Mouse (Mus musculus) kidney, postnatal 36 days (tissue): ENCODE measurements around the gene Cav2.

Experiments used
- DNase-seq, 2 experiments: peaks; one replicate each; pipeline ENCODE4 v3.0.0; 2021 to 2022; ENCODE audit warnings: mixed read lengths in 2 of 2

The Cav2 gene

DNA sequence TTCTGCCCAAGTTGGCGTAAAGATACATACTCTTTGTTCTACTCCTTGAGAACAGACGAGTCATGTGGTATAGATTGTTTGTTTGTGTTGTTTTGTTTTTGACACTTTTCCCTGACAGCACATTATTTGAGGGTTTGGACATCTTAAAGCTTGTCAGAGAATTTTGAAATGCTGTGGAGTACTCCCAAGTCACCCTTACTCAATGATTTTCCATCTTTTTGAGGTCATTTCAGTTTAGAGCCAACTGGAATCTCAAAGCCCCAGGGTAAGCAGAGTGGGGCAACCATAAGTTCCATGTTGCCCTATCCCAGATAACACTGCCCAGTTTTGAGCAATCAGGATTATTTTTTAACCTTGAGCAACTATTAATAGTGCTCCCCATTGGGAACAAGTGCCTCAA, 33.3 kb downstream of the Cav2 start:
- DNase-seq = no peak

DNA sequence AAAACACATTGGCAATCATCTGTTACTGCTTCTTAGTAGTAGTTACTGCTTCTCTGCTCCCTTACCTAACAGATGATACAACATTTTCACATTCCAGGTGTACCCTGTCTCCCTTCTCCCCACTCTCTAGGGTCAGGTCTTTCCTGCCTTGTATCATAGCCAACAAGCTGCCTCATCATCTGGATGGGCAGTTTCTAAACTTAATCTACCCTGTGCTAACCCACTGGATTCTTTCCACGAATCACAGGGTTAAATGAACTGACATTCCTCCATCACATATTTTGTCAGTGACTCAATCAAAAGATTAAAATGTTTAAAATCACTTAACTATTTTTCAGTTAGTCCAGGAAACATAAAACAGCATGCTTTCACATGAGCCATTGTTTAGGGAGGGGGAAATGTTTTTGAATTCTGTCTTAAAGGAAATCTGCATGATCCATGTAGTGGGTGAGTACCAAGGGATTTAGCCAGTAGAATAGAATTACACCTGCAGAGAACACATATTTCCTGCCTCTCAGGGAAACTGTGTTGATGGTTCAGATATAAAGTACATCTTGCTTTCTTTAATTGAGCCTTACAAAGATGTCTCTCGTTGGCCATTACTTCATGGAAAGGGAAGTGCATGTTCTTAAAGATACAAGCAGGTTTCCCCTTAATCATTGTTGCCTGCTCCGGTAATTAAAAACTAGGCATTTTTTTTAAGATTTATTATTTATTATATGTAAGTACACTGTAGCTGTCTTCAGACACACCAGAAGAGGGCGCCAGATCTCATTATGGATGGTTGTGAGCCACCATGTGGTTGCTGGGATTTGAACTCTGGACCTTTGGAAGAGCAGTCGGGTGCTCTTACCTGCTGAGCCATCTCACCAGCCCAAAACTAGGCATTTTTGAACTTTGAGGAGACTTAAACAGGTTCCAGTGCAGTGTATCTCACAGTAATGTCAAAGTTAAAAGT, 34.0 kb downstream of the Cav2 start:
- DNase-seq = no peak

DNA sequence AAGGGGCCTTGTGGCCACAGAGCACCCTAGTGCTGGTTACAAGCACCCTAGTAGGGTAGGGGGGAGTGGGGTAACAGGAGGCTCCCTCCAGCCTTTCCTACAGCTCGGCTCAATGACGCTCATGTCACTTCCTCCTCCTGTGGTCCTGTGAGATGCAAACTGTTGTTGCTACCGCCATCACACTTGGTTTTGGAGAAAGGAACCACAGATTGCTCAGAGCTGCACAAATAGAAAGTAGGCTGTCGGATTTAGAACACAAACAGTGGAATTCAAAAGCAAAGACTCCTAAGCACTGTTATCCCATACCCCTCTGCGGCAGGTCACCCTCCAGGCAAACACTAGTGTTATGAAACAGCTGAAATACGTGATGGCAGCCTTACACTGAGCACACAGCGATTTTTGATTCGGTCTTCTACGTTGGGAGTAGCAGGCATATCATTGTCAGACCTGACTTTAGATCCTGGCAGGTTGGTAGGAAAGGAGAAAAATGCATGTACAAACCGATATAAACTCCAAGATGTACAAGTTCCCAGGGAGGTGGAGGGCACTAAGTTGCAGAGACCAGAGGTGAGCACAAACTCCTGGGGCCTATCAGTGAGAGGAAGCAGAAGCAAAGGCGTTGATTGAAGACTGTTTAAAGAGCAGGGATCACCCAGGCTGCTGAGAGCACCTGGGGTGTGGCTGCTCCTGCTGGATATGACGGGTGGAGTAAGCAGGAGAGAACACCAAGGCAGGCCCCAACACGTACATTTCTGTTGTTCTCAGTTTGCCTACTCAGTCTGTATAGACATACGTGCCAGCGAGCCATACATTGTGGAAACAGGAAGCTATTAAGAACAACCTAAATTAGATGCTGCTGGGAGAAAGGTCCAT, 35.5 kb downstream of the Cav2 start:
- DNase-seq = no peak

DNA sequence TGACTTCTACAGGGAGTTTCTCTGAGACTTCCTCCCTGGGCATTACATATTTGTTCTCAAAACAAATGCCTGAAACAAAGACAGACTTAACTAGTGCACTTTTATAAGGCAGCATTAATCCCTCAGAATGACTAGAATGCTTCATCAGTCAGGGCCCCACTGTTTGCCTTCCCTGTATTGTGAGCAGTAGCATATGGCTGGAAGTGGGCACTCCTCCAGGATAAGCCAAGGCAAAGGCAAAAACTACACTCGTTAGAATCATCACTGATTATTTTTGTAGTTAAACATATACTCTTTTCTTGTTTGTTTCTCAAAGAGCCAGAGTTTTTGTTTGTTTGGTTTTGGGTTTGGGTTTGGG, 36.2 kb downstream of the Cav2 start:
- DNase-seq = no peak

DNA sequence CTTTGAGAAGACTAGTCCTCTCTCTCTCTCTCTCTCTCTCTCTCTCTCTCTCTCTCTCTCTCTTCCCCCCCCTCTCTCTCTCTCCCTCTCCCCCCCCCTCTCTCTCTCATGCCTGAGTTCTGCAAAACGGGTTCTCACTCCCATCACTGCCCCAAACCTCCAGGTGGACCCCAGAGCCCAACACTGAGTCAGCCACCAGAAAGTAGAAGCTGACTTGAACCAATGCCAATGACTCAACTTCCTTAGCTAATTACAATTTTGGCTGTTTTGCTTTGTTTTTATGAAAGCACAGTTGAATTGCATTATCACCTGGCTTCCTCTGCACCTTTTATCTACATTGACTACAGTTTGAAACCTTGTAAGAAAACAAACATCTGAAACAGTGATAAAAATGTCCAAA, 37.0 kb downstream of the Cav2 start:
- no peak for DNase-seq

DNA sequence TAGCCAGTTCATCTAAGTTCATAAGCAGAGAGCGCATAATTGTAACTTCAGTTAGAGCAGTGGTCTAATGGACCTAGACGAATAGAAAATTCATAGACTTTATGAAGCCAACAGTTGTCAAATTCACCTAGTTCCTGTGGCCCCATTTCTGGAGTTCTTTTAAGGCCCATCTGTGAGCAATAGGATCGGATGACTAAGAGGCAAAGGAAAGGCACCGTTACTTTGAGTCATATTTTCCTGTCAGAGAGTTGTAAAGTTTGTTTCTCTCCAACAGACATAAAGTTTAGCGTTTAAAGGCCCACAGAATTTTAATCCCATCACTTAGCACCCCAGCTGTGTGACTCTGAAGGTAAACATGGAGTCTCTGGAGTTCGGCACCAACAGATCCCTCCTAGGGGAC, 41.0 kb downstream of the Cav2 start:
- DNase-seq = no peak

DNA sequence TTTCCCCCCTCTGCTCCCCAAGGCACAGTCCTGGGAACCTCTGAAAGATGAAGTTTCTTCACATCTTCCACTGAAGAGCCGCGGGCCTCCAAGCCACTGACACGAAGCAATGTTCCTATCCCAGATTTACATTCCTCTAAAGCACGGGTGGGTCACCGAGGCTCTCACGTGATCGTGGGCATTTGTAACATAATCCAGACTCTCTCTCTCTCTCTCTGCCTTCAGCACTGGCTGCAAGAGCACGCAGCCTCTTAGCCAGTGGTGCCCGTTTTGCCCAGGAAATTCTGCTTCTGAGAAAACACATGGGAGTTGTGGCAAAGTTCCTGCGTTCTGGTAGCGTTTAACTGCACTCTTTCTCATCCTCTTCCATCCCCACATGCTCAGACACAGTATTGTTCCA, 46.2 kb downstream of the Cav2 start:
- DNase-seq = no peak

DNA sequence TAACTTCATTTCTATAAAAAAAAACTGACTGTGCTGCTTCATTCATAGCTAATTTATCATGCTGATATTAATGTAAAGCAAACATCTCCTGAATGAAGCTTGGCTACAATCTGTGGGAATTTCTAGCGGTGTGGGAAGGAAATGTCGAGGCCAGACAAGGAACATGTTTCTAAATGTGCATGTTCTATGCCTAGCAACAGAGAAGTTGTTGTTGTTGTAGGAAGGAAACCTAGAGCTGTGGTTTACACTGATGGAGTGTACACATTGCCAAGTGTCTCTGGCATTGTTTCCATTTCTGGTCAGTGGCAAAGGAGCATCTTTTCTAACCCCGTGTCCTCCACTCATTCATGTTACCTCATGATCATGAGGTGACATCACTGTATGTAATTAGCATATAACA, 48.8 kb downstream of the Cav2 start:
- DNase-seq = no peak

DNA sequence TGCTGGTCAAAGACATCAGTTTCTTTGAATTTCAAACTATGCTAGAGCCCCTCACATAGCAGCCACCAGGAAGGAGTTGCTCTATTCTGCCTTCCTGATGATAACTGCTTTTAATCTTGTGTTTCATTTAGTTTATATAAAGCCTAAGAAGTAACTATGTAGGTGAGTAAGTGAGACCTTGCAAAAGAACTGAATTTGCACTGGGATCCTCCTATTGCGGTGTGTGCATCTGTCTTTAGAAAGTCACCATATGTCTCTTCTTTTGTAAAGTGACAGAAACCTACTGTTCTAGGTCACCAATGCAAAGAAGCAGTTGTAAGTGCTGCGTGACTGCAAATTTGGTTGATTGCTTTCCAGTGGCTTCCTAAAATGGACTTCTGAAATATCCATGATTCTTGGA, 56.7 kb downstream of the Cav2 start:
- DNase-seq = no peak
